ENCODE assay signal across 9 mouse cellular contexts in the genomic region with DNA sequence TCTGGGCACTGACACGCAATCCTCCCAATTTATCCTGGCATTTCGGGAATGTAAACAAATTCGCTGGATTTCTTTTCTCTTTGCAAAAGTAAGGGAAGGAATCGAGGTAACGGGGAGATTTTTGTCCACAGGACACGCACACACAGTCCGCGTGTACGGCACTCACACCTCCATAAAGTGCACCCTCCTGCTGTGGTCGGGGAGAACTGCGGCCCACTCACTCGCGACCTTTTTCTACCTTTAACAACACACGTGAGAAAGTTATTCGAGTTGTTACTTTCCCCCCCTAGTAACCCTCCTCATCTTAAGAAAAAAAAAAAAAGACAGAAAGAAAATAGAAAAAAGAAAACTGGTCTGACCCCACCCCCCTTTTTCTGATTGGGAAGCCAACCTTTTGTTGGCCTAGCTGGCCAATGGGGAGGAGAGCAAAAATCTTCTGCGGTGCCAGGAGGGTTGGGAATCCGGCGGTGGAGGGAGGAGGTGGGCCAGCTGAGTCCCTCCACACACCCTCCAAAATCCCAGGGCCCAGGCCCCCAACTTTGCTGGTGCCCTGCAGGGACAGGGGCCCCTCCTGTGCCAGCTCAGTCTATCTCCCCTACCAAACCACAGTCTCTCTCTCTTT. TPM values are rescaled to one million over a fixed set of nuclear protein-coding genes. Genes with fewer than 3 reads are reported as not detected.
DNase-seq lines count a peak whose midpoint lies in the region; ATAC-seq and TF ChIP-seq lines count a peak whose summit lies in the region.
"Had no signal": no experiment of that assay in that cellular context is flagged by ENCODE, and none has a peak within 500 bp of the region (broad histone marks: within the 10 kb centered on the region; RNA-seq: fewer than 3 reads in every experiment).

No protein-coding gene starts in this region.

- peak overlapping the region; percentile 71 for H3K4me3 ChIP-seq in gastrocnemius, adult 2 months
- peak overlapping the region; percentile 73 for H3K4me3 ChIP-seq in E14TG2a.4 (replicated peaks; ENCODE audit: low read length)
- peak overlapping the region; percentile 49 for H3K4me3 ChIP-seq in forebrain, embryonic 13.5 days
- no peak overlapping the region for H3K4me3 ChIP-seq in liver, embryonic 14.5 days (ENCODE audit: insufficient read depth in 1 of 2, low read depth in 2 of 2, low read length in 2 of 2)

- 0 out of 2 replicates have a peak overlapping the region, but pooled peaks have one; percentile 41 for H3K27ac ChIP-seq in gastrocnemius, adult 2 months
- H3K27ac ChIP-seq in forebrain, embryonic 13.5 days, result no peak overlapping the region
- no peak overlapping the region for H3K27ac ChIP-seq in liver, embryonic 14.5 days

- H3K4me2 ChIP-seq in forebrain, embryonic 13.5 days, result peak overlapping the region; percentile 88
- H3K4me2 ChIP-seq in liver, embryonic 14.5 days (ENCODE audit: low read depth), result peak overlapping the region; percentile 54

- intact Hi-C loops in gastrocnemius, adult 2 months (cut with DNase I), result no loop called here
- intact Hi-C loops in left cerebral cortex, postnatal 36 days (cut with DNase I), result loop anchor here (5.0 kb wide), 1 partner anchor 41 kb away; no protein-coding TSS in a partner anchor

- 3% methylated on average over 18 of the region's 18 CpGs for WGBS in forebrain, embryonic 13.5 days
- 18% methylated on average over 18 of the region's 18 CpGs for WGBS in liver, embryonic 14.5 days (ENCODE audit: insufficient replicate concordance)

- no peak for DNase-seq in gastrocnemius, adult 2 months
- DNase-seq in gastrocnemius, adult 18-20 months (ENCODE audit: low spot score), result no peak
- DNase-seq in liver, embryonic 14.5 days (ENCODE audit: low read depth in 3 of 3, low spot score in 3 of 3), result no peak
- DNase-seq in urinary bladder, postnatal 25 days (ENCODE audit: low spot score), result no peak
- DNase-seq in natural killer cell, adult 2 months (ENCODE audit: low spot score in 2 of 2), result no peak
- DNase-seq in left cerebral cortex, postnatal 36 days (ENCODE audit: low spot score in 2 of 2), result no peak
- DNase-seq: left cerebral cortex, postnatal 4 days had no signal

- TF ChIP-seq CTCF in gastrocnemius, adult 2 months (IDR thresholded peaks at IDR 0.05), result no peak
- no peak for TF ChIP-seq CTCF in E14TG2a.4 (conservative IDR thresholded peaks at IDR 0.05; ENCODE audit: low read length)
- no peak for TF ChIP-seq CTCF in liver, embryonic 14.5 days (IDR thresholded peaks at IDR 0.05; ENCODE audit: low read depth)

- H3K4me1 ChIP-seq in E14TG2a.4 (replicated peaks; ENCODE audit: low read depth, low read length), result peaks cover 78% of the 10 kb centered on the region
- H3K4me1 ChIP-seq in forebrain, embryonic 13.5 days, result peaks cover 81% of the 10 kb centered on the region
- peaks cover 0 to 8% of the 10 kb centered on the region in 2 experiments; a peak in 2 of 4 replicates for H3K4me1 ChIP-seq in liver, embryonic 14.5 days (replicated peaks; ENCODE audit: control insufficient read depth in 2 of 2, insufficient read depth in 2 of 2, low read length in 1 of 2)

- no peak for ATAC-seq in forebrain, embryonic 13.5 days
- ATAC-seq in liver, embryonic 14.5 days (ENCODE audit: insufficient read depth), result no peak

- no peaks in the 10 kb centered on the region for H3K36me3 ChIP-seq in E14TG2a.4 (ENCODE audit: insufficient read depth, low read length)
- H3K36me3 ChIP-seq in forebrain, embryonic 13.5 days (ENCODE audit: poor library complexity, severe bottlenecking), result peaks cover 10% of the 10 kb centered on the region
- peaks cover 3% of the 10 kb centered on the region; the same call in 1 of the 2 replicates for H3K36me3 ChIP-seq in liver, embryonic 14.5 days (replicated peaks; ENCODE audit: control insufficient read depth, insufficient read depth, low read depth)

- peaks cover 11% of the 10 kb centered on the region for H3K9me3 ChIP-seq in E14TG2a.4 (ENCODE audit: low read length)
- no peaks in the 10 kb centered on the region for H3K9me3 ChIP-seq in forebrain, embryonic 13.5 days (replicated peaks)
- H3K9me3 ChIP-seq in liver, embryonic 14.5 days (ENCODE audit: control insufficient read depth, low read length), result no peaks in the 10 kb centered on the region

- H3K27me3 ChIP-seq in E14TG2a.4 (ENCODE audit: insufficient read depth, low read length), result peaks cover 93% of the 10 kb centered on the region
- H3K27me3 ChIP-seq in forebrain, embryonic 13.5 days, result peaks cover 77% of the 10 kb centered on the region
- H3K27me3 ChIP-seq in liver, embryonic 14.5 days (ENCODE audit: control insufficient read depth, insufficient read depth, low read length), result peaks cover 89% of the 10 kb centered on the region

- TF ChIP-seq EP300 in liver, embryonic 14.5 days (IDR thresholded peaks at IDR 0.05; ENCODE audit: low read depth), result no peak

- peak overlapping the region; percentile 63 for H3K9ac ChIP-seq in forebrain, embryonic 13.5 days
- H3K9ac ChIP-seq in liver, embryonic 14.5 days (replicated peaks), result no peak overlapping the region

RNA-seq across cellular contexts. Expression of a gene that starts 2.9 kb away (rescaled TPM):
- total RNA-seq in gastrocnemius, adult 2 months (2021), result 1 to 10 TPM; 1.5 to 1.6 TPM
- 1 to 10 TPM; 2.6 to 3.5 TPM for total RNA-seq in gastrocnemius, adult 18-20 months (2021)
- 9.8 and 12.3 TPM in 2 replicates for polyA plus RNA-seq in forebrain, embryonic 13.5 days (2015; fragmentation: Nextera tagmentation; extraction: Ambion mirVana)
- 0.64 and 0.95 TPM in 2 replicates for polyA plus RNA-seq in liver, embryonic 14.5 days (2012; rRNA removed)
- polyA plus RNA-seq in liver, embryonic 14.5 days (2014; fragmentation: Nextera tagmentation; extraction: Ambion mirVana), result 1.6 and 2.1 TPM in 2 replicates
- 10 to 100 TPM; 12.3 to 16.0 TPM for total RNA-seq in left cerebral cortex, postnatal 36 days (2021)

RNA-seq across cellular contexts. Expression of a gene that starts 15.1 kb away (rescaled TPM):
- total RNA-seq in gastrocnemius, adult 2 months (2021), result under 1 TPM; 0.69 to 0.95 TPM
- total RNA-seq in gastrocnemius, adult 18-20 months (2021), result 1 to 10 TPM in 1 of 2 experiments, under 1 TPM in 1; 0.85 to 1.0 TPM
- 45.2 and 52.0 TPM in 2 replicates for polyA plus RNA-seq in forebrain, embryonic 13.5 days (2015; fragmentation: Nextera tagmentation; extraction: Ambion mirVana)
- 1.4 and 1.7 TPM in 2 replicates for polyA plus RNA-seq in liver, embryonic 14.5 days (2012; rRNA removed)
- polyA plus RNA-seq in liver, embryonic 14.5 days (2014; fragmentation: Nextera tagmentation; extraction: Ambion mirVana), result 1.8 and 2.4 TPM in 2 replicates
- total RNA-seq in left cerebral cortex, postnatal 36 days (2021), result 1 to 10 TPM; 2.6 to 2.7 TPM

RNA-seq across cellular contexts. Expression of a gene that starts 48.1 kb away (rescaled TPM):
- total RNA-seq in gastrocnemius, adult 2 months (2021), result 1 to 10 TPM; 2.1 to 2.2 TPM
- 1 to 10 TPM; 1.6 to 2.5 TPM for total RNA-seq in gastrocnemius, adult 18-20 months (2021)
- polyA plus RNA-seq in forebrain, embryonic 13.5 days (2015; fragmentation: Nextera tagmentation; extraction: Ambion mirVana), result 10.2 and 11.5 TPM in 2 replicates
- polyA plus RNA-seq in liver, embryonic 14.5 days (2012; rRNA removed), result 1.8 and 3.3 TPM in 2 replicates
- polyA plus RNA-seq in liver, embryonic 14.5 days (2014; fragmentation: Nextera tagmentation; extraction: Ambion mirVana), result 1.6 and 2.0 TPM in 2 replicates
- total RNA-seq in left cerebral cortex, postnatal 36 days (2021), result 10 to 100 TPM; 60.9 to 68.6 TPM

RNA-seq across cellular contexts. Expression of a gene that starts 49.9 kb away (rescaled TPM):
- total RNA-seq in gastrocnemius, adult 2 months (2021), result not detected
- not detected for total RNA-seq in gastrocnemius, adult 18-20 months (2021)
- not detected in 2 replicates for polyA plus RNA-seq in forebrain, embryonic 13.5 days (2015; fragmentation: Nextera tagmentation; extraction: Ambion mirVana)
- polyA plus RNA-seq in liver, embryonic 14.5 days (2012; rRNA removed), result not detected in 2 replicates
- not detected in 2 replicates for polyA plus RNA-seq in liver, embryonic 14.5 days (2014; fragmentation: Nextera tagmentation; extraction: Ambion mirVana)
- total RNA-seq in left cerebral cortex, postnatal 36 days (2021), result not detected
- total RNA-seq: left cerebral cortex, postnatal 4 days had no signal

Comparison
In these comparisons a context has a peak if more than half of its experiments do, and no peak if none do; other contexts are left out.
1. H3K4me3 ChIP-seq: peak in gastrocnemius, adult 2 months (single experiment), E14TG2a.4 (single experiment) and forebrain, embryonic 13.5 days (single experiment); none in liver, embryonic 14.5 days (0 of 2).
2. RNA of a gene that starts 48.1 kb away (total RNA-seq): 60.9 to 68.6 TPM in left cerebral cortex, postnatal 36 days; 1.6 to 2.5 TPM in gastrocnemius, adult 18-20 months and 2.1 to 2.2 TPM in gastrocnemius, adult 2 months; every median in the first group is over 10 times any median in the second.